Mouse (Mus musculus) midbrain, embryonic 15.5 days (tissue): ENCODE measurements at regions not wholly inside any gene's neighbourhood (a gene's known extent, or its start where the extent isn't known, plus 50 kb on each side); places are given as distances from the start of the nearest gene placed in this dataset.
"Not testable (repeated sequence)": the region's sequence is repeated elsewhere in the genome, so short reads cannot be mapped to it uniquely, and the experiment has no call there.

Experiments
- ATAC-seq: fragments of 200-750 bp; cut with Nextera tagmentation; replicated peaks from 2 replicates; pipeline ENCODE4 v1.8.0; 2017; ENCODE audit warnings: moderate TSS enrichment
- H3K27ac ChIP-seq: fragments of 300-500 bp; sonication (generic); 2 replicates; pipeline ENCODE4 v1.5.1; 2015; ENCODE audit warnings: mild to moderate bottlenecking, inconsistent platforms
- H3K27me3 ChIP-seq: fragments of 300-500 bp; sonication (generic); replicated peaks from 2 replicates; pipeline ENCODE4 v1.6.1; 2015; ENCODE audit warnings: inconsistent platforms
- H3K36me3 ChIP-seq: fragments of 300-500 bp; sonication (generic); replicated peaks from 2 replicates; pipeline ENCODE4 v1.6.1; 2015; ENCODE audit warnings: inconsistent platforms
- H3K4me1 ChIP-seq: fragments of 300-500 bp; sonication (generic); 2 replicates; pipeline ENCODE4 v1.6.1; 2015; ENCODE audit warnings: inconsistent platforms
- H3K4me2 ChIP-seq: fragments of 300-500 bp; sonication (generic); 2 replicates; pipeline ENCODE4 v1.6.1; 2015; ENCODE audit warnings: inconsistent platforms, mild to moderate bottlenecking, moderate library complexity
- H3K4me3 ChIP-seq: fragments of 300-500 bp; sonication (generic); 2 replicates; pipeline ENCODE4 v1.5.1; 2015; ENCODE audit warnings: mild to moderate bottlenecking, inconsistent platforms
- H3K9ac ChIP-seq: fragments of 300-500 bp; sonication (generic); 2 replicates; pipeline ENCODE4 v1.6.1; 2015; ENCODE audit warnings: mild to moderate bottlenecking, inconsistent platforms
- H3K9me3 ChIP-seq: fragments of 300-500 bp; sonication (generic); 2 replicates; pipeline ENCODE4 v1.6.1; 2016; ENCODE audit warnings: inconsistent platforms
- WGBS: fragments of 180-500 bp; shearing (Covaris S2); methylation state at CpG from one replicate; pipeline ENCODE4 v1.1.7; 2015; ENCODE audit warnings: mixed read lengths; 5-methylcytosine and 5-hydroxymethylcytosine counted together

- no peak for ATAC-seq
- WGBS: 68% methylated on average over 3 of the region's 3 CpGs
- H3K9me3 ChIP-seq: no peaks in the 10 kb centered on the region
Measured at GRCm38 (mm10) chr1:193516395-193516794, 146.3 kb upstream of the Camk1g start.

DNA sequence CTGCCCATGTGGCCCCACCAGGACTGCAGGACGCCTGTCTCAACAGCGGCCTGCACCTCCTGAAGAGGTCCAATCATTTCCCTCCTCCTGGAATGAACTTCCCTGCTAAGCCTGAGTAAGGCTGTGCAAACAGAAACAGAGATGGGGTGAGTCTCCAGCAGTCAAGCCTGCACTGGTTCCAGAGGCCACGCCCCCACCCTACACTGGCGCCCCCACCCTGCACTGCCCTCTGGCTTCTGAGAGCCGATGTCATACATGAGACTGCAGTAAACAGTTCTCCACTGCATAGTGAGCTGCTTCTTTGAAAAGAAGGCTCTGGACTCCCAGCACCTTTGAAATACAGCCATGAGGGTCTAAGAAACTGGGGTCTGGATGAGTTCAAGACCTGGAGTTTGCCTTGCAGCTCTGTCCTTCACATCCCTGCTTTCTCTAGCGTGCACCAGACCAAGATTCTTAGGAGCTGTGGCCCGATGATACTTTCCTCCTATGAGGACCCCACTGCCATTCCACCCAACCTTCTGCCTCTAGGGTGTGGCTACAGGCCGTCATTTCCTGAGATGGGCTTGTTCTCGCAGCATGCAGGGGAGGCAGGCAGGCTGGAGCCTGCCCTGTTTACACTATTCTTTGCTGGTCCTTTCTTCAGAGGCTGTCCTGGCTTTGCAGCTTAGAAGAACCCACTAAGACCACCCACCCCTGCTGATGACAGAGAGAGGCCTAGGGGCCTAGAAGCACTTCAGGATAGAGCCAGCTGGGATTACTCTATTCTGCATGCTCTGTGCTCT, 144.0 kb upstream of the Camk1g start:
- 0 out of 2 replicates have a peak, but pooled peaks have one; percentile 11 for ATAC-seq
- 54% methylated on average over 9 of the region's 9 CpGs for WGBS
- Histone ChIP-seq H3K36me3 (no peaks in the 10 kb centered on the region), H3K4me3 (no peak overlapping the region), H3K27me3 (no peaks in the 10 kb centered on the region), H3K27ac (no peak overlapping the region), H3K9ac (no peak overlapping the region), H3K9me3 (no peaks in the 10 kb centered on the region), H3K4me1 (no peaks in the 10 kb centered on the region), H3K4me2 (no peak overlapping the region)

More at GRCm38 (mm10) chr1:193516395-193516794, 146.3 kb upstream of the Camk1g start:
- no peaks in the 10 kb centered on the region for H3K4me1 ChIP-seq
- H3K27ac ChIP-seq: no peak overlapping the region
- no peaks in the 10 kb centered on the region for H3K27me3 ChIP-seq
- no peak overlapping the region for H3K4me3 ChIP-seq
- no peaks in the 10 kb centered on the region for H3K36me3 ChIP-seq
- H3K4me2 ChIP-seq: no peak overlapping the region
- no peak overlapping the region for H3K9ac ChIP-seq

DNA sequence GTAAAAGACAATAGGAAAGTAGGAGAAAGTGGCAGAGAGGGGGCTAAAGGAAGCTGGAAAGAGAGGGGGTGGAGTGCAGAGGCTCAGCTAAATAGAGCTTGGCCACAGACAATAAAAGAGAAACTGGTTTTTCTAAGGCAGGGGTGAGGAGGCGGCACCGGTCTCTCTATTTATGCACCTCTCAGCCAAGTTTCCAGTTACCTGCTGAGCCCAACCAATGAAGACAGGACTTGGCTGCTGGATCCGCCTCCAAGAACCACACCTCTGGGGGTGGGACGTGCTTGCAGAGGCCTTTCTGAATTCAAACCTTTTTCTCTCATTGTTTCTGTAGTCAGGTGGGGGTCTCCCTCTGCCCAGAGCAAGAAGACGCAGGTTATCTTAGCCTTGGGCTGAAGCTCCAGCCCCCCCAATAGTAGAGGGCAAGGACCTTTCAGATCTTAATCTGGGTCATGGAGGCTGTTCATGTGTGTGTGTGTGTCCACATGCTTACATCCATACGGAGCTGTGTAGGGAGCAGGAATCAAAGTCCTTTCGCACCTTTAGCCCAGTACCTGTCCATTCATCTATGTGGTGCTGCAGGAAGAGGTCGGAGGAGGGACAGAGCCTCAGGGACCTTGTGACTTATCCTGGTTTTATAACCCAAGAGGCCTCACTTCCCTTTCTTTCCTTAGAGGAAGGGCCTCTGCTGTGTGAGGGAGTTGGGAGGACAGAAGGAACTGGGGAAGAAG, 140.1 kb upstream of the Camk1g start:
- H3K27me3 ChIP-seq: no peaks in the 10 kb centered on the region
- ATAC-seq: no peak
- H3K4me2 ChIP-seq: no peak overlapping the region
- 42% methylated on average over 8 of the region's 8 CpGs for WGBS
- no peak overlapping the region for H3K27ac ChIP-seq
- H3K36me3 ChIP-seq: no peaks in the 10 kb centered on the region
- no peaks in the 10 kb centered on the region for H3K9me3 ChIP-seq
- H3K4me1 ChIP-seq: no peaks in the 10 kb centered on the region
- H3K4me3 ChIP-seq: no peak overlapping the region
- no peak overlapping the region for H3K9ac ChIP-seq

GRCm38 (mm10) chr1:193508271-193508670, 138.2 kb upstream of the Camk1g start:
- Histone ChIP-seq H3K9ac (no peak overlapping the region), H3K4me1 (0 out of 2 replicates have a peak, but pooled peaks cover 5% of the 10 kb centered on the region), H3K4me3 (no peak overlapping the region), H3K27me3 (no peaks in the 10 kb centered on the region), H3K4me2 (no peak overlapping the region), H3K27ac (no peak overlapping the region), H3K36me3 (no peaks in the 10 kb centered on the region), H3K9me3 (no peaks in the 10 kb centered on the region)
- ATAC-seq: no peak

GRCm38 (mm10) chr1:193506991-193507390, 136.9 kb upstream of the Camk1g start:
- no peak for ATAC-seq
- Histone ChIP-seq H3K9ac (no peak overlapping the region), H3K4me2 (no peak overlapping the region), H3K9me3 (no peaks in the 10 kb centered on the region), H3K36me3 (no peaks in the 10 kb centered on the region), H3K27ac (no peak overlapping the region), H3K4me1 (0 out of 2 replicates have a peak, but pooled peaks cover 5% of the 10 kb centered on the region), H3K27me3 (no peaks in the 10 kb centered on the region), H3K4me3 (no peak overlapping the region)
- 82% methylated on average over 3 of the region's 3 CpGs for WGBS

GRCm38 (mm10) chr1:193505381-193505780, 135.3 kb upstream of the Camk1g start:
- H3K36me3 ChIP-seq: no peaks in the 10 kb centered on the region
- H3K27ac ChIP-seq: no peak overlapping the region
- H3K4me1 ChIP-seq: 0 out of 2 replicates have a peak, but pooled peaks cover 5% of the 10 kb centered on the region
- H3K4me3 ChIP-seq: no peak overlapping the region
- no peak for ATAC-seq
- no peaks in the 10 kb centered on the region for H3K9me3 ChIP-seq
- H3K4me2 ChIP-seq: no peak overlapping the region
- no peak overlapping the region for H3K9ac ChIP-seq
- H3K27me3 ChIP-seq: no peaks in the 10 kb centered on the region
- WGBS: 38% methylated on average over 3 of the region's 3 CpGs

GRCm38 (mm10) chr1:193504611-193505010, 134.5 kb upstream of the Camk1g start:
- WGBS: 48% methylated on average over 3 of the region's 3 CpGs
- Histone ChIP-seq H3K27me3 (no peaks in the 10 kb centered on the region), H3K4me2 (no peak overlapping the region), H3K27ac (no peak overlapping the region), H3K4me1 (0 out of 2 replicates have a peak, but pooled peaks cover 5% of the 10 kb centered on the region), H3K36me3 (no peaks in the 10 kb centered on the region), H3K9me3 (no peaks in the 10 kb centered on the region), H3K9ac (no peak overlapping the region), H3K4me3 (no peak overlapping the region)
- ATAC-seq: no peak

GRCm38 (mm10) chr1:193503624-193504325, 133.7 kb upstream of the Camk1g start:
- Histone ChIP-seq H3K27ac (no peak overlapping the region), H3K4me3 (no peak overlapping the region), H3K27me3 (no peaks in the 10 kb centered on the region), H3K4me2 (no peak overlapping the region), H3K4me1 (0 out of 2 replicates have a peak, but pooled peaks cover 5% of the 10 kb centered on the region), H3K9ac (no peak overlapping the region), H3K36me3 (no peaks in the 10 kb centered on the region), H3K9me3 (no peaks in the 10 kb centered on the region)
- 36% methylated on average over 3 of the region's 3 CpGs for WGBS
- ATAC-seq: 0 out of 2 replicates have a peak, but pooled peaks have one; percentile 32

- no peak overlapping the region for H3K27ac ChIP-seq
- 0 out of 2 replicates have a peak, but pooled peaks cover 6% of the 10 kb centered on the region for H3K4me1 ChIP-seq
- WGBS: 27% methylated on average over 9 of the region's 9 CpGs
- H3K4me3 ChIP-seq: no peak overlapping the region
- ATAC-seq: peak; percentile 30; the same call in 1 of the 2 replicates
- H3K4me2 ChIP-seq: no peak overlapping the region
- H3K9ac ChIP-seq: no peak overlapping the region
- H3K27me3 ChIP-seq: no peaks in the 10 kb centered on the region
- H3K36me3 ChIP-seq: no peaks in the 10 kb centered on the region
- H3K9me3 ChIP-seq: no peaks in the 10 kb centered on the region
Measured at GRCm38 (mm10) chr1:193496265-193497183, 126.4 kb upstream of the Camk1g start.

DNA sequence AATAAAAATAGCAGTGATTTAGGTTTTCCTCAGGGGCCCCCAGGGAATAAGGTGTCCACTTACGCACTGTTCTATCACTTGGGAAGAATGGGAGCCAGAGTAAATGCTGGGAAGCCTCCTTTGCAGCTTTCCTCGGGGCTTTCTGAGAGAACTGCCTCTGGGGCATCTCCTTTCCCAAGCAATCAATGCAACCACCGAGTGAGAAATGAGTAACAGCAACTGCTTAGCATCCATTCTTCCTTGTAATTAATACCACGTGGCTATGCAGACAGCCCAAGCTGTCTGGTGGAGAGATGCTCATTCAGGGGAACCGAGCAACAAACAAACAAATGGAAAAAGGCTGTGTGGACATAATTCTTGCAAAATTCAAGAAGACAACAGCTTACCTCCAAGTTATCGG, 117.9 kb upstream of the Camk1g start:
- ATAC-seq: no peak
- WGBS: 45% methylated on average over 6 of the region's 6 CpGs
- no peaks in the 10 kb centered on the region for H3K27me3 ChIP-seq
- H3K9me3 ChIP-seq: no peaks in the 10 kb centered on the region
- no peak overlapping the region for H3K27ac ChIP-seq
- no peaks in the 10 kb centered on the region for H3K36me3 ChIP-seq
- H3K9ac ChIP-seq: no peak overlapping the region
- H3K4me1 ChIP-seq: no peaks in the 10 kb centered on the region
- H3K4me3 ChIP-seq: no peak overlapping the region
- no peak overlapping the region for H3K4me2 ChIP-seq

DNA sequence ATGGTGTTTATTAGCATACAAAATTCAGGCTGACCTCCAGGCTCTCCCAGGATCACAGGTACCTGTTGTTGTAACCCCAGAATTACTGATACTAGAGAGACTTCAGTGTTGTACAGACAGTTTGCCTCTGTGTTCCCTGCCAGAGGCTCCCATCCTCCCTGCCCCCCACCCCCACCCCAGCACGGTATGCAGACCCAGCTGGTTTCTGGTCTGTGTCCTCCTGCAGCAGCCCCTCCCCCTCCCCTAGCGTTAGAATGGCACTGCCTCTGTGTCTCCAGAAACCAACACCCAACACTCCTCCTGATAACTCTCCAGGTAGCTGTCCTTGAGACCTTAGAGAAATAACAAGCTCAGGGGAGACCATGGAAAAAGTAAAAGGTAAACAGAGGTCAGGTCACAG, 116.6 kb upstream of the Camk1g start:
- H3K4me3 ChIP-seq, H3K9ac ChIP-seq, H3K27me3 ChIP-seq, H3K4me1 ChIP-seq, ATAC-seq, H3K4me2 ChIP-seq, H3K36me3 ChIP-seq, H3K27ac ChIP-seq, H3K9me3 ChIP-seq: not testable (repeated sequence)
- WGBS: 6% methylated on average over 2 of the region's 2 CpGs
